Mouse (Mus musculus) kidney, postnatal 4 days (tissue): Measurements from ENCODE around the gene Kansl1.
A peak's percentile ranks its signal among the peaks of the same experiment; 100 is the strongest.

Source experiments
- DNase-seq, 2 experiments: peaks; one replicate each; pipeline ENCODE4 v3.0.0; 2021; ENCODE audit warnings: mixed read lengths in 2 of 2

Gene Kansl1

GRCm38 (mm10) chr11:104436394-104436954 is 32.2 kb downstream of the Kansl1 start:
- no peak for DNase-seq

GRCm38 (mm10) chr11:104435753-104436152 is 32.9 kb downstream of the Kansl1 start:
- no peak for DNase-seq

GRCm38 (mm10) chr11:104435141-104435540 is 33.5 kb downstream of the Kansl1 start:
- no peak for DNase-seq

GRCm38 (mm10) chr11:104432251-104432650 is 36.4 kb downstream of the Kansl1 start:
- DNase-seq: no peak

- DNase-seq: no peak
Observed at GRCm38 (mm10) chr11:104431807-104432206, 36.9 kb downstream of the Kansl1 start.

- peak; percentile 20 to 29 for DNase-seq
Observed at GRCm38 (mm10) chr11:104424727-104425416, 43.8 kb downstream of the Kansl1 start.

- no peak for DNase-seq
Observed at GRCm38 (mm10) chr11:104412254-104412653, 56.4 kb downstream of the Kansl1 start.

GRCm38 (mm10) chr11:104407391-104407790 is 61.3 kb downstream of the Kansl1 start:
- DNase-seq: no peak

GRCm38 (mm10) chr11:104400961-104401360 is 67.7 kb downstream of the Kansl1 start:
- DNase-seq: no peak

GRCm38 (mm10) chr11:104399459-104400216 is 69.0 kb downstream of the Kansl1 start:
- peak; percentile 6 to 9 for DNase-seq

- DNase-seq: no peak
Observed at GRCm38 (mm10) chr11:104395648-104396047, 73.0 kb downstream of the Kansl1 start.

GRCm38 (mm10) chr11:104393196-104393595 is 75.5 kb downstream of the Kansl1 start:
- DNase-seq: peak; percentile 4 to 16

GRCm38 (mm10) chr11:104392153-104392552 is 76.5 kb downstream of the Kansl1 start:
- no peak for DNase-seq

GRCm38 (mm10) chr11:104387284-104387683 is 81.4 kb downstream of the Kansl1 start:
- no peak for DNase-seq

- DNase-seq: no peak
Observed at GRCm38 (mm10) chr11:104386595-104386994, 82.1 kb downstream of the Kansl1 start.

- DNase-seq: no peak
Observed at GRCm38 (mm10) chr11:104383167-104383810, 85.4 kb downstream of the Kansl1 start.

GRCm38 (mm10) chr11:104381887-104382286 is 86.8 kb downstream of the Kansl1 start:
- no peak for DNase-seq

- DNase-seq: no peak
Observed at GRCm38 (mm10) chr11:104379635-104380034, 89.0 kb downstream of the Kansl1 start.

GRCm38 (mm10) chr11:104376291-104376690 is 92.4 kb downstream of the Kansl1 start:
- DNase-seq: no peak

- DNase-seq: no peak
Observed at GRCm38 (mm10) chr11:104367486-104368190, 101.0 kb downstream of the Kansl1 start.

- no peak for DNase-seq
Observed at GRCm38 (mm10) chr11:104363823-104364600, 104.6 kb downstream of the Kansl1 start.

- DNase-seq: no peak
Observed at GRCm38 (mm10) chr11:104362704-104363103, 106.0 kb downstream of the Kansl1 start.
